Mouse (Mus musculus): Measurements from ENCODE around the gene Cblb.

GRCm38 (mm10) chr16:52159958-52160504 is 129.0 kb downstream of the Cblb start:
- no peak for TF ChIP-seq CTCF (IDR thresholded peaks at IDR 0.05; ENCODE audit: control insufficient read depth, insufficient read depth, insufficient read length)
- TF ChIP-seq CEBPB (IDR thresholded peaks at IDR 0.05; ENCODE audit: low read depth), result no peak
- no peak for TF ChIP-seq MAX (IDR thresholded peaks at IDR 0.05)
- TF ChIP-seq MYOD1 (IDR thresholded peaks at IDR 0.05; ENCODE audit: control insufficient read depth, insufficient read length, low read depth), result no peak
